Mouse (Mus musculus): ENCODE measurements around the gene Cds1. TPM values are rescaled to one million over a fixed set of nuclear protein-coding genes. Genes with fewer than 3 reads are reported as not detected.

The Cds1 gene
- total and polyA plus RNA-seq, 3 experiments: not detected

DNA sequence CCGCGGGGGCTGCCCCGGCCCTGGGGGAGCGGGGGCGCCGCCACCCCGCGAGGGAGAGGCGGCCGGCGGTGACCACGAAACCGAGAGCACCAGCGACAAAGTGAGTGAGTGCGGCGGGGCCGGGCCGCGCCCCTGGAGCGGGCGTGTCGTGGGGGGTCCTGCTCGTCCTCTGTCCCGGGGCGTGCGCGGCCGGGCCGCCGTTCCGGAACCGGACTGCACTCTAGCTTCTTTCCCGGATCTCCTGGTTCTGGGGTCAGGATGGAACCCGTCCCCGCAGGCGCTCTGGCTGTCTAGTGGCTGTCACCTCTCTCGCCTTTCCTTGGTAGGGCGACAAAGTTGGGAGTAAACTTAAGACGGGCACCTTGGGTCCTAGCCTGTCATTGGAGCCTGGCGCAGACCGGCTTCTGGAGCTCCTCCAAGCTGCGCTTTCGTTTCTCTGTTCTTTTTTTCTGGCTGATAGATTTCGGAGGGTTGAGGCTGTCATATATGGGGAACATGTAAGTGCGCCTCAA is 516 bp downstream of the Cds1 start:
- no peak overlapping the region for H3K9ac ChIP-seq (ENCODE audit: control insufficient read depth, low read depth, low read length, poor library complexity, severe bottlenecking)
- no peaks in the 10 kb centered on the region for H3K36me3 ChIP-seq (ENCODE audit: control insufficient read depth in 1 of 2, insufficient read depth in 2 of 2, low read length in 2 of 2)
- TF ChIP-seq SMC3 (IDR thresholded peaks at IDR 0.05; ENCODE audit: low read depth, low read length): no peak
- TF ChIP-seq ZMIZ1 (IDR thresholded peaks at IDR 0.05; ENCODE audit: low read depth, low read length): no peak
- no peak for TF ChIP-seq ELF1 (IDR thresholded peaks at IDR 0.05; ENCODE audit: low read depth, low read length)
- TF ChIP-seq RAD21 (IDR thresholded peaks at IDR 0.05; ENCODE audit: low read depth, low read length): no peak
- no peak for TF ChIP-seq ZC3H11A (IDR thresholded peaks at IDR 0.05; ENCODE audit: low read depth, low read length)
- no peak for TF ChIP-seq JUND (IDR thresholded peaks at IDR 0.05; ENCODE audit: low read depth, low read length)
- no peak for TF ChIP-seq GATA1 (IDR thresholded peaks at IDR 0.05; ENCODE audit: low read depth, low read length)
- no peak for TF ChIP-seq ZNF384 (IDR thresholded peaks at IDR 0.05; ENCODE audit: low read depth, low read length)
- no peak for TF ChIP-seq MAZ (IDR thresholded peaks at IDR 0.05; ENCODE audit: low read depth, low read length)
- no peak for TF ChIP-seq MEF2A (IDR thresholded peaks at IDR 0.05; ENCODE audit: extremely low read depth, insufficient replicate concordance, low read depth, low read length, poor library complexity, severe bottlenecking)
- TF ChIP-seq GABPA (IDR thresholded peaks at IDR 0.05; ENCODE audit: low read depth, low read length): no peak
- no peak for TF ChIP-seq MAX (IDR thresholded peaks at IDR 0.05; ENCODE audit: low read length)
- no peak for TF ChIP-seq NRF1 (IDR thresholded peaks at IDR 0.05; ENCODE audit: insufficient read depth, low read depth, low read length, poor library complexity, severe bottlenecking)
- no peaks in the 10 kb centered on the region for H3K79me2 ChIP-seq (ENCODE audit: control insufficient read depth, insufficient read depth, low read length, poor library complexity)
- no peaks in the 10 kb centered on the region for H3K27me3 ChIP-seq (ENCODE audit: control insufficient read depth in 1 of 2, insufficient read depth in 2 of 2, low read length in 2 of 2)
- H3K27ac ChIP-seq (ENCODE audit: control insufficient read depth, low read depth, low read length): no peak overlapping the region
- no peak for DNase-seq (ENCODE audit: low read depth, low spot score)
- H3K4me1 ChIP-seq (ENCODE audit: control insufficient read depth in 1 of 2, insufficient read depth in 2 of 2, low read length in 2 of 2): no peaks in the 10 kb centered on the region
- no peaks in the 10 kb centered on the region for H3K9me3 ChIP-seq (replicated peaks; ENCODE audit: insufficient read depth, low read length)
- H3K4me3 ChIP-seq (ENCODE audit: control insufficient read depth in 1 of 2, insufficient read depth in 1 of 2, low read depth in 2 of 2, low read length in 2 of 2): no peak overlapping the region

DNA sequence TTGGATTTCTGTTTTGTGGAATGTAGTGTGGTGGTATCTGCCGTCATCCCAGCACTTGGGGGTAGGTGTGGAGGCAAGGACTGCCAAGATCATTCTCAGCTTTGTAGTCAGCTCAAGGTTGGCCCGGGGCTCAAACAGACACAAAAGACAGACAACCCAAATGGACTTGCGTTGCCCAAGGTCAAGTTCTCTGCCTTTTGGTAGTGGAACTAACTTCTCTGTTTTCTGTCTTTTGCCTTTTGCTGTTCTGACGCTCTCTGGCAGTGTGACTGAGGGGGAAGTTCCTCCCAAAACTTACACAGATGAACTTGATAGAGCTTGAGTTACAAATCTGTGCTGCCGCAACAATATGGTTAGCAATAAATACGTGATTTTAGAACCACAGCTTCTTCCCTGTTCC is 1.3 kb downstream of the Cds1 start:
- no peak for DNase-seq (ENCODE audit: low read depth, low spot score)
- Histone ChIP-seq H3K79me2 (ENCODE audit: control insufficient read depth, insufficient read depth, low read length, poor library complexity) (no peaks in the 10 kb centered on the region), H3K9ac (ENCODE audit: control insufficient read depth, low read depth, low read length, poor library complexity, severe bottlenecking) (no peak overlapping the region), H3K9me3 (replicated peaks; ENCODE audit: insufficient read depth, low read length) (no peaks in the 10 kb centered on the region), H3K27ac (ENCODE audit: control insufficient read depth, low read depth, low read length) (no peak overlapping the region), H3K27me3 (ENCODE audit: control insufficient read depth in 1 of 2, insufficient read depth in 2 of 2, low read length in 2 of 2) (no peaks in the 10 kb centered on the region), H3K4me3 (ENCODE audit: control insufficient read depth in 1 of 2, insufficient read depth in 1 of 2, low read depth in 2 of 2, low read length in 2 of 2) (no peak overlapping the region), H3K36me3 (ENCODE audit: control insufficient read depth in 1 of 2, insufficient read depth in 2 of 2, low read length in 2 of 2) (no peaks in the 10 kb centered on the region), H3K4me1 (ENCODE audit: control insufficient read depth in 1 of 2, insufficient read depth in 2 of 2, low read length in 2 of 2) (no peaks in the 10 kb centered on the region)
- TF ChIP-seq BHLHE40 (IDR thresholded peaks at IDR 0.05; ENCODE audit: borderline replicate concordance, low read depth, low read length) (no peak), MYC (IDR thresholded peaks at IDR 0.05; ENCODE audit: low read depth, low read length) (no peak)

DNA sequence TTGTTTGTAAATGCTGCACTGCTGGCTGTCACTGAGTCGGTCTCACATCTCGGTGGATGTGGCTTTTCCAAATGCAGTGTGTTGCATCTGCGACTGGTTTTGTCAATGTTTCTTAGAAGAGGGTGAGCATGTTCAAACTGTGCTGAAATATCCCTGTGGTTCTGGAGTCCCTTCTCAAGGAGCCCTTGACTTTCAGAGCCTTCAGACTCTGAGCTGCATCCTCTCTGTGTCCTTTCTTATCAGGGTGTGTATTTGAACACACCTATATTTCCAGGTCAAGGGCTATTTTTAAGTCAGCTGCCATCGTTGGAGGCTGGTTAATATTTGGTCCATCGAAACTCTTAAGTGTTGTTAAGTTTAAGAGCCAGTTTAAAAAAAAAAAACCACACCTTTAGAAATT is 2.2 kb downstream of the Cds1 start:
- Histone ChIP-seq H3K4me3 (ENCODE audit: control insufficient read depth in 1 of 2, insufficient read depth in 1 of 2, low read depth in 2 of 2, low read length in 2 of 2) (no peak overlapping the region), H3K79me2 (ENCODE audit: control insufficient read depth, insufficient read depth, low read length, poor library complexity) (no peaks in the 10 kb centered on the region), H3K9me3 (replicated peaks; ENCODE audit: insufficient read depth, low read length) (no peaks in the 10 kb centered on the region), H3K36me3 (ENCODE audit: control insufficient read depth in 1 of 2, insufficient read depth in 2 of 2, low read length in 2 of 2) (no peaks in the 10 kb centered on the region), H3K27me3 (ENCODE audit: control insufficient read depth in 1 of 2, insufficient read depth in 2 of 2, low read length in 2 of 2) (no peaks in the 10 kb centered on the region), H3K9ac (ENCODE audit: control insufficient read depth, low read depth, low read length, poor library complexity, severe bottlenecking) (no peak overlapping the region), H3K4me1 (ENCODE audit: control insufficient read depth in 1 of 2, insufficient read depth in 2 of 2, low read length in 2 of 2) (no peaks in the 10 kb centered on the region), H3K27ac (ENCODE audit: control insufficient read depth, low read depth, low read length) (no peak overlapping the region)
- DNase-seq (ENCODE audit: low read depth, low spot score): no peak
- no peak for TF ChIP-seq HCFC1 (IDR thresholded peaks at IDR 0.05; ENCODE audit: low read depth, low read length)
- TF ChIP-seq USF2 (IDR thresholded peaks at IDR 0.05; ENCODE audit: borderline replicate concordance in 1 of 2, insufficient read depth in 1 of 2, low read depth in 1 of 2, low read length in 2 of 2): no peak
- no peak for TF ChIP-seq BHLHE40 (IDR thresholded peaks at IDR 0.05; ENCODE audit: borderline replicate concordance, low read depth, low read length)
- no peak for TF ChIP-seq E2F4 (IDR thresholded peaks at IDR 0.05; ENCODE audit: borderline replicate concordance, low read depth, low read length)
- no peak for TF ChIP-seq POLR2A (IDR thresholded peaks at IDR 0.05; ENCODE audit: control insufficient read depth in 1 of 2, insufficient read depth in 1 of 2, low read depth in 1 of 2, low read length in 2 of 2, poor library complexity in 1 of 2)
- TF ChIP-seq ELF1 (IDR thresholded peaks at IDR 0.05; ENCODE audit: low read depth, low read length): no peak
- no peak for TF ChIP-seq ZMIZ1 (IDR thresholded peaks at IDR 0.05; ENCODE audit: low read depth, low read length)
- no peak for TF ChIP-seq GABPA (IDR thresholded peaks at IDR 0.05; ENCODE audit: low read depth, low read length)
- no peak for TF ChIP-seq ZNF384 (IDR thresholded peaks at IDR 0.05; ENCODE audit: low read depth, low read length)

All from MEL (cell line).